29 mouse cellular contexts compared by ENCODE assay signal in genomic region chr5:14182156-14182555, GRCm38 (mm10).
"Had no signal": no experiment of that assay in that cellular context is flagged by ENCODE, and none has a peak within 500 bp of the region (broad histone marks: within the 10 kb centered on the region; RNA-seq: fewer than 3 reads in every experiment).

No protein-coding gene starts in this region.

- H3K36me3 ChIP-seq: heart, embryonic 10.5 days; heart, embryonic 12.5 days; heart, embryonic 13.5 days; heart, embryonic 15.5 days; hindbrain, embryonic 10.5 days; hindbrain, embryonic 12.5 days; hindbrain, embryonic 13.5 days; hindbrain, embryonic 15.5 days; intestine, embryonic 15.5 days; kidney, embryonic 15.5 days had no signal

- H3K4me2 ChIP-seq: heart, embryonic 11.5 days; heart, embryonic 12.5 days; heart, embryonic 13.5 days; heart, embryonic 15.5 days; hindbrain, embryonic 12.5 days; hindbrain, embryonic 13.5 days; hindbrain, embryonic 14.5 days; hindbrain, embryonic 15.5 days; intestine, embryonic 15.5 days; kidney, embryonic 15.5 days had no signal

- H3K4me3 ChIP-seq: heart, embryonic 10.5 days; heart, embryonic 12.5 days; heart, embryonic 13.5 days; heart, embryonic 15.5 days; hindbrain, embryonic 10.5 days; hindbrain, embryonic 12.5 days; hindbrain, embryonic 13.5 days; hindbrain, embryonic 15.5 days; intestine, embryonic 15.5 days; kidney, embryonic 15.5 days; layer of hippocampus, adult 2 months; left cerebral cortex, adult 2 months had no signal

- H3K27me3 ChIP-seq: heart, embryonic 12.5 days; heart, embryonic 13.5 days; heart, embryonic 15.5 days; hindbrain, embryonic 12.5 days; hindbrain, embryonic 13.5 days; hindbrain, embryonic 15.5 days; intestine, embryonic 15.5 days; kidney, embryonic 15.5 days had no signal

- DNase-seq: heart, postnatal 10 days; heart, postnatal 14 days; heart, postnatal 36 days; heart, postnatal 4 days; kidney, adult 11 months; kidney, adult 18-20 months; kidney, adult 2 months; kidney, adult 8-10 months; kidney, adult 9 months; kidney, postnatal 10 days; kidney, postnatal 14 days; kidney, postnatal 36 days; kidney, postnatal 4 days; layer of hippocampus, adult 9-11 months; layer of hippocampus, postnatal 36 days had no signal
